Mouse (Mus musculus) kidney, adult 9 months (tissue): ENCODE data around the gene Cma1.
A peak's percentile ranks its signal among the peaks of the same experiment; 100 is the strongest.
"Not testable (repeated sequence)": the region's sequence is repeated elsewhere in the genome, so short reads cannot be mapped to it uniquely, and the experiment has no call there.

Experiments
- DNase-seq: peaks from one replicate; pipeline ENCODE4 v3.0.0; 2022

Cma1 gene

DNA sequence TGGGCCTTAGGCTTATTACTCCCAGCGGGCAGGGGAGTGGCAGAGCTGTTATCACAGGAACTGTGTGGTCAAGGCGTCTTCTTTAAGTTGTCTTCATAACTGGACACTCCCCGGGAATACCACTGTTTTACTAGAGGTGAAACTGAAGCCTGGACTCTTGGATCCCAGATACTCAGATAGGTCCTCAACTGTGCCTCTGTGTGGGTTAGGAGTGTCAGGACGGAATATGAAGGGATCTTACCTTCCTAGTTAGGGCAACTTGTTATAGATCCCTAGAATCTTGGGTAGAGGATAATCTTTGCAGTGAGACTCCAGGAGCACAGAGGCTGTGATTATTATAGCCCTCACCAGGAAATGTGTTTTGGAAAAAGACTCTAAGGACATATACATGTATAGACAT lies at the start of gene Cma1:
Gene Cma1, minus strand, starts transcription at position 101 of the 400 bp plus-strand sequence.
- no peak for DNase-seq

- DNase-seq = not testable (repeated sequence)
Observed at GRCm38 (mm10) chr14:55987464-55987863, 43.0 kb upstream of the Cma1 start.

DNA sequence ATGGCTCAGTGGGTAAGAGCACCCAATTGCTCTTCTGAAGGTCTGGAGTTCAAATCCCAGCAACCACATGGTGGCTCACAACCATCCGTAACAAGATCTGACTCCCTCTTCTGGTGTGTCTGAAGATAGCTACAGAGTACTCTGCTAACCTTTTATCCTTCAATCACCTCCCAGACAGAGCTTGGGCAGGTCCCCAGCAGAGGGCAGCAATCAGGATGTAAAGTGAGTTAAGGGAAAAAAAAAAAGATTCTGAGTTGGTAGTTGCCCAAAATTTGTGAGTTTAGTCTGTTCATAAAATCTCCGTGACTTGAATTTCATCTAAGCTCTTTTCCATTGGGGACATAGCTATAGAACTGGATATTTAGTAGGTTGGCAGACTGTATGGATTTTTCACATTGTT lies 19.4 kb upstream of the Cma1 start:
- not testable (repeated sequence) for DNase-seq

DNA sequence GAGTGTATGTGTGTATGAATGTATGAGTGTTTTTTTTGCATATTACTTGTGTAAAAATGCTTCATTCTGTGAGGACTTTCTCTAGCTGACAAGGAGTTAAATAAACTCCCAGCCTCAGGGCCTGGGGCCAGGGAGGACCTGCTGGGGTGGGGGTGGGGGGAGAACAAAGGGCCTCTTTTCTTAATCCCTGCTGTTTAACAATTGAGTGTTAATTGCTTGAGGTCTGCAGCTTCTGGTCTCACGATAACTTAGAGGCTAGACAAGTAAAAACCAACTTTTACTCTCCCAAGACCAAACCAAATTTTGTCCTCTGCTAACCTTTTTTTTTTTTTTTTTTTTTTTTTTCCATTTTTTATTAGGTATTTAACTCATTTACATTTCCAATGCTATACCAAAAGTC lies 18.8 kb upstream of the Cma1 start:
- no peak for DNase-seq

- no peak for DNase-seq
Observed at GRCm38 (mm10) chr14:55950346-55951030, 6.0 kb upstream of the Cma1 start, which contains the start of gene Cma2. TSS of gene Cma2 (plus strand) at chr14:55950980.

DNA sequence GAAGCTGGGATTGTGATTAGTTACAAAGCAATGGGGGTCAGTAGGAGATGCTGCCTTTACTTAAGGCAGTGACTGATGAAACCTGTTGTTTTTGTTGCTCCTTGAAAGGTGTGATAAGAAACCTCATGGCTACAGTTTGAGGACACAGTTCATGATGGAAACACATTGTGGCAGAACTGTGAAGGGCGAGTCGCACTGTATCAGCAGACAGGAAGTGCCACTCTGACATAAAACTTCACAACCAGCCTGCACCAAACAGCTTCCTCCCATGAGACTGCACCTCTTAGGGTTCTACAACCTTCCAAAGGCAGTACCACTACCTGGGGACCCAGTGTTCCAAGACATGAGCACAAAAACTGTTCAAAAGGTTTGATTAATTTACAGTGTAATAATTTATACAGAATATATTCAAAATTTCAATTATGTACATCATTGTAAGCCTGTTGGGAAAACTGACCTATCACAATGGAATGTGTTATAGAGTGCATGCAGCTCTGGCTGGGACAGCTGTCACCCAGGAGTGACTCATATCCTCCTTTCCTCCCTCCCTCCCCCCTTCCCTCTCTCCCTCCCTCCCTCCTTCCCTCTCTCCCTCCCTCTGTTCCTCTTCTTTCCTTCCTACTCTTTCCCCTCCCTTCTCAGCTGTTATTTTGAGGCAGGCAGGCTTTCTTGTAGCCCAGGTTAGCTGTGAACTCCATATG lies 1.9 kb upstream of the Cma1 start:
- no peak for DNase-seq

GRCm38 (mm10) chr14:55943601-55944000 lies 874 bp downstream of the Cma1 start:
- no peak for DNase-seq

DNA sequence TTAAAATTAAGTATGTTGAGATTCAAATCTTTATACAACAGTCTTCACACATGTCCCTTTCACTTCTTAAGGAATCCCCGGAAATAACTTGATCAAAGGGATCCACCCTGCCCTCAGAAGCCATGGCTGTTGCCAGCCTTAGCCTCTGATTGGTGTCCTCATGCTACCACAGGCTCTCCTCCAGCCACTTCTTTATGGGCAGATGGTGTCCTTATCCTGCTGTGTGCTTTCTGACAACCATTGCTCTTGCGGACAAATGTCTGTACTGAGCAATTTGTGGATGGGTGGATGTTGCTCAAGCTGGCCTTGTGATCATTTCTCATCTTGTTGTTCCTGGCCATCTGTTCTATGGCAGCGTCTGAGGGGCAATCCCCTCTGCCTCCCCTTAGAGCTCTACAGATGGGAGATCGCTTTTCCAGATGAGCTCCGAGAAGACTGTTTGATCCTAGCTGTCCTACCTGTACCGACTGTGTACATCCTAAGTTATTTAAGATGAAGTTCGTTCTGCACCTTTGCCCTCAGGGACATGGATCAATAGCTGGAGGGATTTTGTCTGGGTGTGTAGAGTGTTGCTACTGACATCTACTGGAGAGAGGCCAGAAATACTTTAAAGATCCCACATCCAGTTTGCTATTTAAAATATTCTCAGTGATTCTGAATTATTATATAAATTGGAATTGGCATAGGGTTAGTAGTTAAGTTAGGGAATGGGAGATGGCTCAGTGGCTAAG lies 4.2 kb downstream of the Cma1 start:
- DNase-seq = no peak

- DNase-seq = peak; percentile 34
Observed at GRCm38 (mm10) chr14:55933586-55933985, 10.9 kb downstream of the Cma1 start.

DNA sequence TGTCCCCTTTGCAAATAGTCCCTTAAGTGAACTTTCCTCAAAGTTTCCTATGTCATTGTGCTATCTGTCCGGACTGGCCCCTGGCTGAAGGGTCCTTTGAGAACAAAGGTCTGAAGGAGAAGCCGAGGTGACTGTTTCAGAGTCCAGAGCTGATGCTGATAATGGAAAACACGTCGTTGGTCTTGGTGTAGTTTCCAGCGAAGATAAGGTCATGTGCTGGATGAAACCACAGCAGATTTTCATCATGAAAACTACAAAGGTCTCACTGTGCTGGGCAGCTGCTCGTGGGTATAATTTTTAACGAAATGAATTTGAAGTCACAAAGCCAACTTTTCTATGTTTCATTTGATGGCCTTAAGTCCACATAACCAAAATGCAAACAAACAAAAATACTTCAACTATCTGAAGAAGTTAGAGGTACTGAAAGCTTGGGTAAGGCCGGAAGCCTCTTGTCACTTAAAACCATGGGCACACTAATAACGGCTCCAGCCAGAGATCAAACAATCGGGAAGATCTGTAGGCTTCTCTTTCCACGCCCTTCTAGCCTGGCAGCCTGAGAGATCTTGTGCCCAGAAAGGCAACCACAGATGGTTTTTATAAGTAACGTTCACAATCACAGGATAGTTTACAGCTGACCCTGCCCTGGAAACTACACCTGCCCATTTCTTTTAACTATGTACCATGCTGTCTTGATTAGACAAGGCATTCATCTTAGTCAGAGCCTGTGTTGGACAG lies 15.0 kb downstream of the Cma1 start:
- no peak for DNase-seq

- DNase-seq = no peak
Observed at GRCm38 (mm10) chr14:55926847-55927246, 17.6 kb downstream of the Cma1 start.

DNA sequence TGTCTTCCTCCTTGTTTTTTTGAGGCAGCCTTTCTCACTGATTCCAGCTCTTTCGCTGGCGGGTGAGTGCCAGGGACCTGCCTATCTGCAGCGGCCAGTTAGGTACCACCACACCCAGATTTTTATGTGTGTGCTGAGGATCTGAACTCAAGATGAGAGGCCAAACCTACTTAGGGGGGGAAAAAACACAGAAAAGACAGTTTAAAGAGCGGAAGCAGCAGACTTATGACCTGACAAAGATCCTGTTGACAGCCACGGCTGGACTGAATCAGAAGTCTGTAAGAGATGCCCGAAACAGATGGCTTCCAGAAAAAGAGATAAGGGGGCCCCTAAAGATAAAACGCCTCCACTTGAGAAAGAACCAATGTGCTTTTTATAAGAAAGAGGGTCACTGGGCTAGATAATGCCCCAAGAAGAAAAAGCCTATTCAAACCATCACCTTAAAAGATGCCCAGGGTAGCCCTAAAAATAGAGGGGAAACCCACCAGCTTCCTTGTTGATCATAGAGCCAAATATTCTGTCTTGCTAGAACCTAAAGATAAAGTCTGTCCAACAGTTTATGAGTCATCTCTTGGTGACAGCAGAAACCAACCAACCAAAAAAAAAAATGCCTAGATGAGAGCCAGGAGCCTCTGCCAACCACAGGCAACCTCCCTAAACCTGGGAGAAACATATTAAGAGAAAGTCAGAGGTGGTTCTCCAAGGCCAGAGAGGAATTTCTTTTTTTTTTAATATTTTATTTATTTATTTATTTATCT lies 21.8 kb downstream of the Cma1 start:
- DNase-seq = no peak

DNA sequence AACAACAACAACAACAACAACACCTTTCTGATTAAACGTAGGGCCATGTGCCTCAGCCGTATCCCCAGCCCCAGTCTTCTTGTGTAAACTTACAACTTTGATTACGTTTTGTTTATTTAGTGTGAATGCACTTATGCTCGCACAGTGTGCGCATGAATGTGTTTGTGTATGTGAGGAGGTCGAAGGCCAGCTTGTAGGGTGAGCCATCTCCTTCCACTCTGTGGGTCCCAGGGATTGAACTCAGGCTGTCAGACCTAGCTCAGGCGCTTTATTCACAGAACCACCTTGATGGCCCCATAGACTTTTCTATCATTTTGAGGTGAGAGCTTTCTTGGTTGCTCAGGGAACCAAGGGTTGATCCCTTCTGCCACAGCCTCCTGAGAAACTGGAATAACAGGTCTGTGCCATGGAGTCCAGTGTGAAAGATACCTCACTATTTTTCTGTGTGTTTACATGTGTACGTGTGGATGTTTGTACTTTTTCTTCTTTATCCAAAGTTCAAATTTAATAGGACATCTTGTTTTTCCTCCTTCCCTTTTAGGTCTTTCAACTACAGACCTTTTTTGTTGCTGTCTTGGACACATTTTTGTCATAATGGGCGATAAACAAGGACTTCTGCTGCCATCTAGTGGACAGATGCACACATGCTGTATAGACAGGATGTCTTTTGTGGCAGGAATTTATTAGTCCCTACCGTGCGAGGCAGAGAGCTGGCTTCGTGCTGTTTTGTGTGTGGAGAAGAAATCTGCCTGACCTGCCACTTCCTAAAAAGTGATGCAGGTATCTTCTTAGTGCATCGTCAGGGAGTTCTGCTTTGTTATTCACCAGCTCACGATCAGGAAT lies 26.0 kb downstream of the Cma1 start:
- peak; percentile 90 for DNase-seq

- DNase-seq = no peak
Observed at GRCm38 (mm10) chr14:55913406-55913805, 31.1 kb downstream of the Cma1 start.

GRCm38 (mm10) chr14:55905518-55905917 lies 39.0 kb downstream of the Cma1 start:
- no peak for DNase-seq

DNA sequence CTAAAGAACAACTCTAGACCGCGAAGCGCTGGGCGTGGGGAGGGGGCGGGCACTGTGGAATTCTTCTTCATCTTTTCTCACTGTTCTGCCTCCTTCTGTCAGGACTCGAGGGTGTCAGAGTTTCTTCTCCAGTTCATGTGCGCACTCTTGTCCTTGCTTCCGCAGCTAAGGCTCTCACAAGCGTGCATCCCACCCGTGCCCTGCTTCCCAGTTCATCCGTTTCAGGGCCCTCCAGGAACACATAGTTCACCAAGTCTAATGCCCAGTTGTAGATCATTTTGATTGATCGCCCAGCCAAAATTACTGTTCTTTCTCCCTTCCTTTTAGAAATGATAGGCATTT lies 44.1 kb downstream of the Cma1 start:
- DNase-seq = no peak

DNA sequence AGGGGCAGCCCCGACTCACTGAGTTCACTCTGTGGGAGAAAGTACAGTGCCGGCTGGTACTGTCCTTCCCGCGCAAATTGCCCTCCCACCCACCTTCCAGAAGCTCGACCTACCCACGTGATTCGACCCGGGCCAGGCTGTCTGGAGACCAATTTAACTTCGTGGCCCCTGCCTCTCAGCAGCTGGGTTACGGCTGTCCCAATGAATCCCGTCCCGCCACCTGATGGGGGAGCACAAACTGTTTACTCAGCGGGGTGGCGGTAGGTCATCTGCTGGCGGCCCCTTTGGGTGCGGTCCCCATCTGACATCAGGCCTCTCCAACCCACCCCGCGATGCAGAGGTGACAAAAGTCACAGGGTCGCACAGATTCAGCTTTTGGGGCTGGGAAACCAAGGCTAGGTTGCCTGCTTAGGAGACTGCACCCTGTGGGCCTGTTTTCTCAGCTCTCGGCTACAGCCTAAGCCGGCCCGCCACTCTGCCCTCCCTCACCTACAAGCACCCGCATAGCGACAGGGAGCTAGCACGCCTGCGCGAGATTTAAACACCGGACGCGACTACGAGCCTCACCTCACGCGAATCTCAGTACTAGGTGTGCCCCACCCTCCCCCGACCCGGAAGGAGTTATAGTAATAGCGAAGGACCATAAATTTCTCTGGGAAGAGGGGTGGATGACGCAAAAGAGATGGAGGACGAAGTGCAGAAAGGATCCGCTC lies 44.6 kb downstream of the Cma1 start, which contains the start of gene Sdr39u1:
Gene Sdr39u1, minus strand, starts transcription at position 593 of the 713 bp plus-strand sequence.
- DNase-seq = peak; percentile 93

- no peak for DNase-seq
Observed at GRCm38 (mm10) chr14:55898947-55899346, 45.5 kb downstream of the Cma1 start.

DNA sequence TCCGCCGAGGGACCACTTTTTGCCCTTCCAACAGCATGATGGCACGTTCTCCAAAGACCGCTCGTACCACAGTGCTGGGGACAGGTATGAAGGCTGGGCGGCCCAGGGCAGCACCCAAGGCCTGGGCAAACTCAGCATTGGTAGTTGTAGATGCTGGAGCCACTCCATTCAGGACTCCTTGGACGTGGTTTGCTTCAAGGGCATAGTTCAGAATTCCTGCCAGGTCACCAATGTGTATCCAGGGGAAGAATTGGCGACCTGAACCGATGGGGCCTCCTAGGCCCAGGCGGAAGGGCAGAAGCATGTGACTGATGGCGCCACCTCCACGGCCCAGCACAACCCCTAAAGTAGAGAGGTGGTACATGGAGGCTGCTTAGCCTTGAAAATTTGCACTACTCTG lies 46.8 kb downstream of the Cma1 start:
- DNase-seq = peak; percentile 62
